Mouse (Mus musculus): ENCODE results near the gene Thra.

DNA sequence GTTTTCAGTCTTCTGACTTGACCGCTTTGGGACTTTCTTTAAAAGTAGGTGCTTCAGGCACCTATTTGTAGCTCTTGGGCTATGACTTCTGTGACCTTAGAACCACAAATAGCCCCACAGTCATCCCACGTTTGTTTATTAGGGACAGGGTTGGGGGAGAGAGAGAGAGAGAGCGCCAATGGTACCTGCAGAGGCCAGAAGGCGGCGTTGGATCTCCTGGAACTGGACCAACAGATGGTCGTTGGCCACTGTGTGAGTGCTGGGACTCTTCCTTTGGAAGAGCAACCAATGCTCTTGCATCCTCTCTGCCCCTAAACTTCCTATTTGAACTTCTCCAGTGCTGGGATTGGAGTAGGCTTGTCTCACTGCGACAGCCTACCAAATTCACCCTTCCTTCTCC lies 46.8 kb downstream of the Thra start:
- TF ChIP-seq CTCF (IDR thresholded peaks at IDR 0.05; ENCODE audit: borderline replicate concordance, insufficient read depth, low read length) (no peak), POLR2A (IDR thresholded peaks at IDR 0.05; ENCODE audit: low read depth, low read length) (no peak)
